Mouse (Mus musculus) layer of hippocampus, postnatal 36 days (tissue): ENCODE results near the gene Irf7. TPM values are rescaled to one million over a fixed set of nuclear protein-coding genes. Genes with fewer than 3 reads are reported as not detected.
A peak's percentile ranks its signal among the peaks of the same experiment; 100 is the strongest.

Experiments
- DNase-seq, 2 experiments: peaks; one replicate each; pipeline ENCODE4 v3.0.0; 2022
- microRNA-seq, 2 experiments: library from miRNA; unstranded; fragments of <30 nt; microRNA quantifications; one replicate each; pipeline ENCODE4 v1.2.0; 2021
- total RNA-seq, 2 experiments: library from RNA; stranded (reverse); gene quantifications; 2 replicates each; pipeline ENCODE4 v1.2.3; 2021

Gene Irf7
- total RNA-seq, 2 experiments from 2014 or later: 0.51 to 1.2 TPM

DNA sequence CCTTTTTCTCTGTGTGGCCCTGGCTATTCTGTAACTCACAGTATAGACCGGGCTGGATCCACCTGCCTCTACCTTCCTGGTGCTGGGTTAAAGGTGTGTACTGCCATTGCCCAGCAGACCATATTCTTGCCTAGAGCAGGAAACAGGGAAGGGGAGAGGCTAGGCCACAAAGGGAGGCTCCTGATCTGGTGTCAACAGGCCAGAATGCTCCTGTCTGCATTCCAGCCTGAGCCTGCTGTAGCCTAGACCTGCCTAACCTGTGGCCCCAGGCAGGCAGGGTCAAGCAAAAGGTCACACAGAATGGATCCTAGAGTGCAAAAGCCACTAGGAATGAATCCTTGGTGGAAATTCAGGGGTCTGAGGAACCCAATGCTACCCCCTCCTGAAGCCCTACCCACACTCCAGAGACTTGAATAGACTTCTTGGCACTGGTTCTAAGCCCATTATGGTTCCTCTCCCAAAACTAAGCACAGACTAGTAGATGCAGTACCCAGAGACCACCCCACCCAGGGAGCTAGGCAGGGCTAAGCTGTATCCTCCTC is 46.7 kb downstream of the Irf7 start:
- no peak for DNase-seq

DNA sequence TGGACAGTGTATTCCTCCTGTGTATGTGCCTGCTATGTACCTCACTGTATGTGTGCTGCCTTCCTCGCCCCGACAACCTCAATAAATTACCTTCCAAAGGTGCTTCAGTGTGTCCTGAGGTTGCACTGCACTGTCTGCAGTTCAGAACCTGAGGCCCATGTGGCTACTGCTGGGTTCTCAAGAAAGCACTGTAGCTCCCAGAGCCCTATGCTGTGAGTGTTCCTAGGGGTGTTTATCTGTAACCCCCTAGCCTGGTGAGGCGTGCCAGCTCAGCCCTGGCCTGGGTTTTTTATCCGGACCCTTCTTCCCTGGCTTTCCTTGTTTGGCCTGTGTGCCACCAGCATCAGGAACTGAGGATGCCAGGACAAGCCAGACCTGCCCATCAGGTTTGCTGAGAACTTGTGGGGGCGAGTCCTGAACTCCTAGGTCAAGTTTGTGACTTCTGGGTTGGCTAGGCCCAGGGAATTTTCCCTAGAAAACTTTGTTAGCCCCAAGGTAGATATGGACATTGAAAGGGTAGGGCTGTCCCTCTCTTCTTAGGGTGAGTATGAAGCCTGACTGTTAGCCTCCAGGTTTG is 47.6 kb downstream of the Irf7 start:
- DNase-seq: no peak

DNA sequence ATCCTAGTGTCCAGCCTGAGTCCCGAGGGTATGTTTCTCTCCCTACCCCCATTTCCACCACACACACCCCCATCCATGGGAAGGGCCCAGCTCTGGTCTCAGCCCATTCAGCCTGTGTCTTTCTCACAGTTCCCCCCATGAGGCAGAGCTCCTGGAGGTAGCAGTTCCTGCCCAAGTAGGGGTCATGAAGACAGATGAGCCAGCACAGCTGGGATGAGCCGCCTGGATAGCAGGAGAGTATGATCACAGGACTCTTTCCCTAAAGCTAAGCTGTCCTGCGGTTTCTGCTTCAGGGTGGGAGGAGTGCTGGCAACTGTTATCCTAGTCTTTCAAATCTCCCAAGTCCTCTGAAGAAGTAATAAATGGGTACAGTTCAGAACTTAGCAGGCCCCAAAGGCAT is 48.1 kb downstream of the Irf7 start:
- no peak for DNase-seq

GRCm38 (mm10) chr7:141217343-141218013 is 48.8 kb downstream of the Irf7 start:
- no peak for DNase-seq

DNA sequence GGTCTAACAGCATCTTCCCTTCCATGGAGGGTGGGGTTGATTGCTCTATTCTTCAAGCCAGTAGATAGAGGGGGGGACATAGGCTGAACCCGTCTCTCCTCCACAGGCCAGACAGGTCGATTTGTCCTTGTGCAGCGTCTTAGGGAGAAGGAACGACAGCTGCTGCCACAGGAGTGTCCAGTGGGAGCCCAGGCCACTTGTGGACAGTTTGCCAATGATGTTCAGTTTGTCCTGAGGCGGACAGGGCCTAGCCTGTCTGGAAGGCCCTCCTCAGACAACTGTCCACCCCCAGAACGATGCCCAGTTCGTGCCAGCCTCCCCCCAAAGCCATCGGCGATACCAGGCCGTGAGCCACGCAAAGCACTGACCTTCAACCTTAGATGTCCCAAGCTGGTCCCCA is 49.4 kb downstream of the Irf7 start:
- no peak for DNase-seq

DNA sequence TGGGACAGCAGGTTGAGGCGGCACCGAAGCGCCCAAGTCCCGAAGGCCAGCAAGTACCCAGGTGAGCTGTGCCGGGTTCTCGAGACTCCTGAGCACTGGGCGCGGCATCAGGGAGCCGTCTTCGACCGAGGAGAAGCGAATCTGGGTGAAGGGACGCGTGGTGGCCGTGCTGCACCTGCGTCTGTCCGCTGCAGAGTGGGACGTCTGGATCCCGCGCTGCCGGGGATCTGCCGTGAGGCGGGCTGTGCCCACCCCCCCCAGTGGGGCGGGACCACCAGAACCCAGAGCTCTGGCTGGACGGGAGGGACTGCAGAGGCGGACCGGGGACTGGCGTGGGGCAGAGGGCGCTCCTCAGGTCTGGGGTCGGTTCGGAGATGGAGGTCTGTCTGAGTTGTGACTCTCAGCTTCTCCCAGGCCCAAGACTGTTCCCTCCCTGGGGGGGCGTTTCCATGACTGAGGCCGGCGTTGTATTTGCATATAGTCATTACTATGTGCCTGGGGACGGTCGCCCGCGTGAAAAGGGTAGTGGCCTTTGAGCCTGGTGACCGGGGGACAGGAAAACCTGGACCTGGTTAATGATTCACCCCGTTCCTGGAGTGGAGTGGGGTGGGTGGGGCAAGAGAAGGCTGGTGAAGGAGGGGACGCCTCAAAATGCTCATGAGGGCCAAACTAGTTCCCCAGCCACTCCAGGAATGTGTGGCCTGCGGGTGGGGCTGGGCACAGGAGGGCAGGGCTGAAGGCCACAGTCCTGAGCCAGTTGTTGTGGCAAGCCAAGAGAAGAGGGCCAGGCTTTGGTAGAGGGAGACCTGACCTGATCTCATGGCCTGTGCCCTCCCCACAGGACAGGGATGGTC is 50.2 kb downstream of the Irf7 start:
- no peak for DNase-seq

- DNase-seq: peak; percentile 77 to 79
Observed at GRCm38 (mm10) chr7:141215101-141215879, 51.0 kb downstream of the Irf7 start, which contains the start of gene Rassf7. Gene Rassf7 (plus strand): TSS chr7:141215860.

DNA sequence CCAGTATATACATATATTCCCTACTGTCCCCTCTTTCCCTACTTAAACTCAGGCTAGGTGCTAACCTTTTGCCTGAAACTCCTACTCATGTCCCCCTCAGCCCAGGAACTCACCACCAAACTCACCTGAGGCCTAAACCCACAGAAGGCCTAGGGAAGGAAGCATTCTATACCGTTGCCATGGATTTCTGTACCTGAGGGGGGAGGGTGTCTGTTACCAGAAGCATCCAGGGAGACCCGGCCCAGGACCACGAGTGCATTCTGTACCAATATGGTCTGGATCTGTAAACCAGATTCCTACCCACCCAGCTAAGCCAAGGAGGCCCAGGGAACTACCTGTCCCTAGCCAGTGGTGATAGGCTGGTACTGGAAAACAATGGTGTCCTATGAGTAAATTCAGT is 52.0 kb downstream of the Irf7 start:
- no peak for DNase-seq

DNA sequence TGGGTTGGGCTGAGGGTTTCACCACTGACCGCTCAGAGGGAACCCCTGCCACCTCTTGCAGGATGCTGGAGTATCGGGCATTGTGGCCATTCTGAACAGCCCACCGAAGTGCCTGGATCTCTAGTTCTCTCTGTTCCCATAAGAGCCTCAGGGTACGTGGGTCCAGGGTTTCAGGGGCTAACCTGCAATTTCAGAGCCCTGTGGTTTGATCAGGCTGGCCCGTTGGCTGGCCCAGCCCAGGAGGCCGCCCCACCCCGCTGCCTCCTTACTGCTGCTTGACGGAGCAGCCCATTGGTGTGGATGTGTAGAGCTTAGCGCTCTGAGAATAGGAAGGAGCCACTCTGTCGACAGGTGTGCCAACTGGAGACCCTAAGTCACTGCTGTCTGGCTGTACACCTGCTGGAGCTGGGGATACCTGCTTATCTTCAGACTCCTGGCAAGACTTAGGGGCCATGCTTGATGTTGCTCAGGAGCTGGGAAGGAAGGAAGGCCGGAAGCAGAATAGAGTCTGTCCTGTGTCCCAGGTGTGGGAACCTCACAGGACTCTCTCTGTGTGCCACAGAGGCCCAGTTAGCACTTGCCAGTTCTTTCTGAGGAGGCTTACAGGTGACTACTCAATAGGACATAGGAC is 52.6 kb downstream of the Irf7 start, which contains the start of gene Lmntd2:
Gene Lmntd2, minus strand, starts transcription at position 476 of the 631 bp plus-strand sequence.
- no peak for DNase-seq

GRCm38 (mm10) chr7:141213133-141213532 is 53.1 kb downstream of the Irf7 start:
- DNase-seq: no peak

Small RNA genes lying within 50 kb of the gene (microRNA-seq; reads per million reads assigned to microRNA genes)
- gene Mir210: 67.5 to 73.6 reads per million in 2 experiments

Other genes with a start within 250 kb of the Irf7 start
- under 1 TPM in 1 of 2 experiments, not detected in 1; 0.63 TPM for gene Ifitm6, start 248.6 kb downstream of the Irf7 start, total RNA-seq
- gene Gm17387, start 237.3 kb downstream of the Irf7 start, total RNA-seq: not detected
- 10 to 100 TPM; 92.2 to 92.3 TPM for gene B4galnt4, start 205.4 kb downstream of the Irf7 start, total RNA-seq
- gene Pkp3, start 188.3 kb downstream of the Irf7 start, total RNA-seq: not detected
- gene Sigirr, start 165.9 kb downstream of the Irf7 start, total RNA-seq: 1 to 10 TPM; 1.7 to 2.4 TPM
- gene Ano9, start 148.7 kb downstream of the Irf7 start, total RNA-seq: not detected
- gene Ptdss2, start 144.1 kb downstream of the Irf7 start, total RNA-seq: 10 to 100 TPM; 48.5 to 64.9 TPM
- gene Rnh1, start 93.6 kb downstream of the Irf7 start, total RNA-seq: 10 to 100 TPM; 36.1 to 40.2 TPM
- gene Hras, start 72.5 kb downstream of the Irf7 start, total RNA-seq: 100 to 1,000 TPM; 209 to 213 TPM
- gene Lrrc56, start 72.3 kb downstream of the Irf7 start, total RNA-seq: 1 to 10 TPM; 4.5 to 5.9 TPM
- not detected for gene Lmntd2, start 52.4 kb downstream of the Irf7 start, total RNA-seq
- gene Rassf7, start 50.6 kb downstream of the Irf7 start, total RNA-seq: under 1 TPM; 0.73 to 0.82 TPM
- gene Phrf1, start 37.7 kb downstream of the Irf7 start, total RNA-seq: 10 to 100 TPM; 79.9 to 86.9 TPM
- gene Cdhr5, start 10.3 kb upstream of the Irf7 start, total RNA-seq: not detected
- not detected for gene Sct, start 12.7 kb upstream of the Irf7 start, total RNA-seq
- gene Drd4, start 25.5 kb upstream of the Irf7 start, total RNA-seq: under 1 TPM in 1 of 2 experiments, not detected in 1; 0.18 TPM
- gene Deaf1, start 61.2 kb upstream of the Irf7 start, total RNA-seq: 10 to 100 TPM; 79.4 to 82.5 TPM
- 10 to 100 TPM; 32.4 to 34.3 TPM for gene Tmem80, start 61.3 kb upstream of the Irf7 start, total RNA-seq
- gene Eps8l2, start 72.4 kb upstream of the Irf7 start, total RNA-seq: 1 to 10 TPM; 4.6 to 5.8 TPM
- 100 to 1,000 TPM; 119 to 121 TPM for gene Taldo1, start 125.7 kb upstream of the Irf7 start, total RNA-seq
- 10 to 100 TPM; 42.2 to 48.4 TPM for gene Gatd1, start 147.7 kb upstream of the Irf7 start, total RNA-seq
- 100 to 1,000 TPM; 250 to 269 TPM for gene Cend1, start 163.0 kb upstream of the Irf7 start, total RNA-seq
- gene Slc25a22, start 171.4 kb upstream of the Irf7 start, total RNA-seq: 100 to 1,000 TPM; 319 to 341 TPM
- gene Pidd1, start 177.5 kb upstream of the Irf7 start, total RNA-seq: 1 to 10 TPM in 1 of 2 experiments, under 1 TPM in 1; 0.66 to 1.1 TPM
- 100 to 1,000 TPM; 556 TPM for gene Rplp2, start 180.9 kb upstream of the Irf7 start, total RNA-seq
- 10 to 100 TPM; 17.7 to 27.0 TPM for gene Pnpla2, start 188.7 kb upstream of the Irf7 start, total RNA-seq
- 1 to 10 TPM; 3.9 to 6.0 TPM for gene Cracr2b, start 194.6 kb upstream of the Irf7 start, total RNA-seq
- 10 to 100 TPM; 21.4 to 21.5 TPM for gene Cd151, start 200.9 kb upstream of the Irf7 start, total RNA-seq
- gene Polr2l, start 208.7 kb upstream of the Irf7 start, total RNA-seq: 10 to 100 TPM; 42.8 to 44.9 TPM
- 10 to 100 TPM; 13.1 to 13.7 TPM for gene Tspan4, start 208.8 kb upstream of the Irf7 start, total RNA-seq